Mouse (Mus musculus) brain, embryonic 14.5 days (tissue): Measurements from ENCODE around the gene Ptprc.

Experiments
- CTCF ChIP-seq: fragments of 200-500 bp; IDR thresholded peaks from 2 replicates; pipeline ENCODE4 v1.5.1; 2012; ENCODE audit warnings: inconsistent platforms, mild to moderate bottlenecking, moderate library complexity, borderline replicate concordance; ENCODE audit not compliant: insufficient read depth, insufficient read length; ENCODE audit errors: extremely low read depth
- POLR2A ChIP-seq: fragments of 200-500 bp; IDR thresholded peaks from 2 replicates; pipeline ENCODE4 v1.6.1; 2012; ENCODE audit warnings: mild to moderate bottlenecking, inconsistent platforms, borderline replicate concordance; ENCODE audit not compliant: poor library complexity, insufficient read depth, insufficient read length, severe bottlenecking; ENCODE audit errors: extremely low read depth

GRCm38 (mm10) chr1:138173669-138174068 is 1.8 kb downstream of the Ptprc start:
- TF ChIP-seq CTCF (no peak), POLR2A (no peak)
